Mouse (Mus musculus) A20 (cell line): ENCODE measurements at regions not wholly inside any gene's neighbourhood (a gene's known extent, or its start where the extent isn't known, plus 50 kb on each side); places are given as distances from the start of the nearest gene placed in this dataset.

Source experiments
- DNase-seq: peaks from one replicate; pipeline ENCODE4 v3.0.0-alpha.2; 2011; ENCODE audit warnings: low read depth, low spot score

DNA sequence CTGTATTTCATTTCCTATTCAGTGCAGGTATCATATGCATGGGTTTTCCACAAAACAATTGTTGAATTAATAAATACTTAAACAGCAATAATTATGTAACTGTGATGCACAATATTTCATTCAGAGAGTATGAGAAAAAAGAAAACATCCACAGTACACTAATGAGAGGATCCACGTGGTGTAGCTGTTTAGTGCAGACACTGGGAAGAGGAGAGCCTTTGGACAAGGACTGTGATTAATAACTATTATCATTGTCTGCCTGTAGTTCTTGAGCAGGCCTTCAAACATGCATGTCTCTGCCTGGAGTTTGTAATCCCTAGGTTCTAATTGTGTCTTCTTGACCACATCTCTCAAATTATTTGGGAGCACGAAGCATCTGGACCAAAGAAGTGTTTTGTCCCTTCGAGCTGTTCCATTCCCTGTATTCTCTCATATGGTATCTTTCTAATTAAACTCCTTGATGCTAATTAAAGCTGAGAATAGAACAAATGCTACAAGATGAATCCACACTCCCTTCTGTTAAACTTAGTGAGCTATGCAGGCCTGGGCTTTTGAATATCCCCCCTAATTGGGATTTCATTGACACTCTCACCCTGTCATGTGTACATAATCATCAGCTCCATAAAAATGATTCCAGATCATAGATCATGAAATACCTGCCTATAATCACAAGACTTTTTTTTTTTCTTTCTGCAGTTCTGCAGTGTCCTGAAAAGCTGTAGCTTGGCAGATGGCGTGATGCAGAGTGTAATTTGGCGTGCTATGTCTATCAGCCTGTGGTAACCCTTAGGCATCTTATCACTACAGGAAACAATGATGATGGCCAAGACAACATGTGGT lies 1208.9 kb upstream of the G6pd2 start:
- DNase-seq: no peak

DNA sequence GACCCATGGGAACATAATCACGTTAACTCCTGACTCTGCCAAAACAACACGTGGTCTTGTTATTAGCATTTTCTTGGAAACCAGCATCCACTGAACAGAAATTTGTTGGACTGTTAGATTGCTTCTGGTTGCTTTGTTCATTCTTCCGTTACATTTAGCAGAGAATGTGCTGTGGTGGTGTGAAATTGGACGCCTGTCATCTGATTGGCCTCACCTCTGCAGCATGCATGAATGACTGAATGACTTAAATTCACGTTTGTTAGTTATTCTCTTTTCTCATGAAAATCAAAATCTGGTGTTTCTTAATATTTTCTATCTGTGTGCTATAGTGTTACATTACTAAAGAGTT lies 1208.3 kb upstream of the G6pd2 start:
- no peak for DNase-seq

DNA sequence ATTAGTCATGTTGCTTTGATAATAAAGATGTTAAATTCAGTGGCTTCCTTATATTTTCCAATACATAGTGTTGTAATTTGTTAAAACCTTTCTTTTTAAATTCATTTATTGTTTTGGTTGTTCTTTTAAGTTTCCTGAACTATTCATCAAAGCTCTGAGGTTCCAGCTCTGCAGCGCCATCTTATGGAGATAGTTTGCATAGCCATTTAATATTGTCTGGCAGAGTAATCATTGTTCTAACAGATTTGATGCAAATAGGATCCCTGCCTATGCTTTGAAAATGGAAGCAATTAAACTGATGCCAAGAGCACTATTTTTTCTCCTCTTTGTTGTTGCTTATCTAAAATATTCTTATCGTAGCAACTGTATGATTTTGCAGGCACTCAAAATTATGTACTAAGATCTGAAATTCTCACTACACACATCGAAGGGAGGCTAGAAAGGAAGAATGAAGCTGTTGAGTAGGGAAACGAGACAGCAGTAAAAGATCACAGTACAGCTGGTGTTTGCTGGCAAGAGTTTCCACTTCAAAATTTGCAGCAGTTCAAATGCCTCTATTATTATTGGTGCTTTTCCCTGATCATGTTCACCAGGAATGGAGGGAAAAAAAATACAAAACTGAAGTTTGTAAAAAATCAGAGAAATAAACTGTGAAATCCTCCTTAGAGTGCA lies 1199.5 kb upstream of the G6pd2 start:
- peak; percentile 63 for DNase-seq
